9 mouse cellular contexts compared by ENCODE assay signal in the genomic region with DNA sequence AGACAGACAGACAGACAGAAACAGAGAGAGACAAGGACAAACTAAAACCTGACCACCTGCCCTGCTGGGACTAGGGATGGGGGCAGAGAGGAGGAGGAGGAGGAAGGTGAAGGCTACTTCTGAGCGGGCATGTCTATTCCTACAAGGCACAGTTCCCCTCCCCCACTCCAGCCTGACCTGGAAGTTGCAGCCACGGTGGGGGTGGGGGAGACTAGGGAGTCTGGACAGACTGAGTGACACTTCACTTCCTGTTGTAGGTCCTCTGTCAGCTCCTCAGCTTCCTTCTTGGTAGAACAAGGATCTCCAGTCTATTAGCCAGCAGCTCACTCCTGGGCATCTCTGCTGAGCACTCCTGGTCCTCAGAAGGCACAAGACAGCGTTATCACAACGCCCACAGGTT. TPM values are rescaled to one million over a fixed set of nuclear protein-coding genes. Genes with fewer than 3 reads are reported as not detected.
A peak's percentile ranks its signal among the peaks of the same experiment; 100 is the strongest.
DNase-seq lines count a peak whose midpoint lies in the region; ATAC-seq and TF ChIP-seq lines count a peak whose summit lies in the region.
"Had no signal": no experiment of that assay in that cellular context is flagged by ENCODE, and none has a peak within 500 bp of the region (broad histone marks: within the 10 kb centered on the region; RNA-seq: fewer than 3 reads in every experiment).

No protein-coding gene starts in this region.

- WGBS in heart, postnatal 0 days: 27% methylated on average over 4 of the region's 4 CpGs
- WGBS in lung, adult 2 months: 13% methylated on average over 4 of the region's 4 CpGs
- WGBS in forebrain, embryonic 16.5 days: 61% methylated on average over 4 of the region's 4 CpGs

- H3K9me3 ChIP-seq in ES-E14 (ENCODE audit: control insufficient read depth, insufficient read depth, low read depth, low read length): no peaks in the 10 kb centered on the region
- no peaks in the 10 kb centered on the region for H3K9me3 ChIP-seq in heart, postnatal 0 days (replicated peaks; ENCODE audit: control insufficient read depth, low read length)
- no peaks in the 10 kb centered on the region for H3K9me3 ChIP-seq in forebrain, embryonic 16.5 days (ENCODE audit: control insufficient read depth, low read length)

- peaks cover 33% of the 10 kb centered on the region for H3K36me3 ChIP-seq in ES-E14 (ENCODE audit: control insufficient read depth, insufficient read depth, low read length, poor library complexity, severe bottlenecking)
- H3K36me3 ChIP-seq in heart, postnatal 0 days (replicated peaks; ENCODE audit: control insufficient read depth, insufficient read depth, low read length): no peaks in the 10 kb centered on the region; the same call in 1 of the 2 replicates
- no peaks in the 10 kb centered on the region for H3K36me3 ChIP-seq in forebrain, embryonic 16.5 days (ENCODE audit: control insufficient read depth, insufficient read depth)

- no peak for TF ChIP-seq POLR2A in lung, adult 2 months (IDR thresholded peaks at IDR 0.05; ENCODE audit: borderline replicate concordance, extremely low read depth, low read depth, low read length)

- DNase-seq in cerebellum, postnatal 10 days: peak; percentile 51 to 58
- DNase-seq in cerebellum, postnatal 4 days (ENCODE audit: low spot score in 2 of 2): no peak
- no peak for DNase-seq in ES-E14 (ENCODE audit: low read depth, low spot score)
- DNase-seq in heart, postnatal 0 days (ENCODE audit: low spot score): no peak
- no peak for DNase-seq in lung, adult 2 months
- DNase-seq in frontal cortex, postnatal 14 days (ENCODE audit: low spot score in 2 of 2): no peak

- no peak for ATAC-seq in heart, postnatal 0 days (ENCODE audit: insufficient read depth, low read depth)
- no peak for ATAC-seq in forebrain, embryonic 16.5 days
- no peak for ATAC-seq in erythroblast, adult 5-6 weeks (replicated peaks; ENCODE audit: low FRiP score, poor library complexity, severe bottlenecking)

- H3K9ac ChIP-seq in ES-E14 (ENCODE audit: insufficient read depth, low read depth, low read length, poor library complexity, severe bottlenecking): no peak overlapping the region
- H3K9ac ChIP-seq in heart, postnatal 0 days (replicated peaks; ENCODE audit: low read depth, low read length): no peak overlapping the region
- H3K9ac ChIP-seq in forebrain, embryonic 16.5 days (replicated peaks; ENCODE audit: low read depth, low read length): no peak overlapping the region

- H3K27me3 ChIP-seq in heart, postnatal 0 days (ENCODE audit: control insufficient read depth, insufficient read depth, low read length): no peaks in the 10 kb centered on the region
- H3K27me3 ChIP-seq in forebrain, embryonic 16.5 days (replicated peaks; ENCODE audit: control insufficient read depth, insufficient read depth, low read length): no peaks in the 10 kb centered on the region

- 0 out of 2 replicates have a peak overlapping the region, but pooled peaks have one; percentile 1 for H3K27ac ChIP-seq in ES-E14 (ENCODE audit: insufficient read depth, low read depth, low read length, poor library complexity, severe bottlenecking)
- H3K27ac ChIP-seq in heart, postnatal 0 days (ENCODE audit: low read depth): peak overlapping the region; percentile 56; the same call in 1 of the 2 replicates
- no peak overlapping the region for H3K27ac ChIP-seq in forebrain, embryonic 16.5 days (ENCODE audit: low read length)

- H3K4me2 ChIP-seq in heart, postnatal 0 days (ENCODE audit: low read depth, low read length): no peak overlapping the region
- H3K4me2 ChIP-seq in forebrain, embryonic 16.5 days (ENCODE audit: low read length): no peak overlapping the region

- no peak for TF ChIP-seq CTCF in heart, postnatal 0 days (IDR thresholded peaks at IDR 0.05; ENCODE audit: low read depth)
- no peak for TF ChIP-seq CTCF in lung, adult 2 months (IDR thresholded peaks at IDR 0.05; ENCODE audit: insufficient read depth, low read length)

- no peak overlapping the region for H3K4me3 ChIP-seq in ES-E14 (ENCODE audit: insufficient read depth in 1 of 2, low read depth in 1 of 2, low read length in 2 of 2, poor library complexity in 1 of 2, severe bottlenecking in 1 of 2)
- no peak overlapping the region for H3K4me3 ChIP-seq in heart, postnatal 0 days (ENCODE audit: low read depth, low read length)
- H3K4me3 ChIP-seq in lung, adult 2 months (replicated peaks; ENCODE audit: extremely low read depth, low read depth, low read length): peak overlapping the region; percentile 6
- no peak overlapping the region for H3K4me3 ChIP-seq in forebrain, embryonic 16.5 days (replicated peaks; ENCODE audit: low read length)

- peaks cover 16 to 62% of the 10 kb centered on the region in 2 experiments; a peak in 3 of 4 replicates for H3K4me1 ChIP-seq in ES-E14 (ENCODE audit: control insufficient read depth in 2 of 2, insufficient read depth in 2 of 2, low read length in 2 of 2, poor library complexity in 1 of 2)
- peaks cover 64% of the 10 kb centered on the region for H3K4me1 ChIP-seq in heart, postnatal 0 days (ENCODE audit: control insufficient read depth, insufficient read depth)
- H3K4me1 ChIP-seq in lung, adult 2 months (ENCODE audit: control insufficient read depth, insufficient read depth, low read length): peaks cover 59% of the 10 kb centered on the region
- no peaks in the 10 kb centered on the region for H3K4me1 ChIP-seq in forebrain, embryonic 16.5 days (replicated peaks; ENCODE audit: control insufficient read depth, insufficient read depth, low read length)

- no peak for TF ChIP-seq EP300 in heart, postnatal 0 days (IDR thresholded peaks at IDR 0.05; ENCODE audit: low read depth)

- in situ Hi-C loops in ES-E14 (cut with MboI; ENCODE audit: low sequenced_read_pairs in 2 of 2, unreplicated experiment in 2 of 2): no loop called here

TF ChIP-seq in ES-E14, 5 proteins besides CTCF, POLR2A, EP300 and RAD21:
- no peak for TF ChIP-seq ZC3H11A (IDR thresholded peaks at IDR 0.05; ENCODE audit: borderline replicate concordance, low read depth, low read length)
- TF ChIP-seq CHD2 (IDR thresholded peaks at IDR 0.05; ENCODE audit: low read depth, low read length): no peak
- TF ChIP-seq HCFC1 (IDR thresholded peaks at IDR 0.05; ENCODE audit: borderline replicate concordance, insufficient read depth, low read length): no peak
- no peak for TF ChIP-seq ZNF384 (IDR thresholded peaks at IDR 0.05; ENCODE audit: low read depth, low read length)
- TF ChIP-seq MAFK (IDR thresholded peaks at IDR 0.05; ENCODE audit: insufficient read depth, low read depth, low read length): no peak

RNA-seq across cellular contexts. Expression of a gene that starts 9.3 kb away (rescaled TPM):
- 102 and 216 TPM in 2 replicates for total RNA-seq in ES-E14 (2012; rRNA removed)
- total RNA-seq in heart, postnatal 0 days (2014; rRNA removed; ENCODE audit: low replicate concordance): 27.7 and 66.8 TPM in 2 replicates
- polyA plus RNA-seq in heart, postnatal 0 days (2015; fragmentation: Nextera tagmentation; extraction: Ambion mirVana): 13.8 and 17.9 TPM in 2 replicates
- 69.1 and 76.2 TPM in 2 replicates for polyA plus RNA-seq in lung, adult 2 months (2012; rRNA removed)
- polyA plus RNA-seq in forebrain, embryonic 16.5 days (2015; fragmentation: Nextera tagmentation; extraction: Ambion mirVana): 17.1 and 18.0 TPM in 2 replicates
- not detected in 2 replicates for total RNA-seq in erythroblast, adult 5-6 weeks (2015; ENCODE audit: low replicate concordance)
- total RNA-seq in erythroblast, adult 5-6 weeks (2017; ENCODE audit: low replicate concordance): not detected in 2 replicates

RNA-seq across cellular contexts. Expression of a gene that starts 43.7 kb away (rescaled TPM):
- total RNA-seq in ES-E14 (2012; rRNA removed): 164 and 277 TPM in 2 replicates
- 0.12 TPM in 1 of 2 replicates, not detected in the other for total RNA-seq in heart, postnatal 0 days (2014; rRNA removed; ENCODE audit: low replicate concordance)
- polyA plus RNA-seq in heart, postnatal 0 days (2015; fragmentation: Nextera tagmentation; extraction: Ambion mirVana): 0.23 and 0.45 TPM in 2 replicates
- polyA plus RNA-seq in lung, adult 2 months (2012; rRNA removed): 0.15 and 0.24 TPM in 2 replicates
- polyA plus RNA-seq in forebrain, embryonic 16.5 days (2015; fragmentation: Nextera tagmentation; extraction: Ambion mirVana): 0.10 and 0.15 TPM in 2 replicates
- total RNA-seq in erythroblast, adult 5-6 weeks (2015; ENCODE audit: low replicate concordance): not detected in 2 replicates
- not detected in 2 replicates for total RNA-seq in erythroblast, adult 5-6 weeks (2017; ENCODE audit: low replicate concordance)
- polyA plus RNA-seq: C2C12 had no signal

Comparison
In these comparisons a context has a peak if more than half of its experiments do, and no peak if none do; other contexts are left out.
1. DNase-seq: peak in cerebellum, postnatal 10 days (2 of 2); none in cerebellum, postnatal 4 days (0 of 2), ES-E14 (single experiment), heart, postnatal 0 days (single experiment), lung, adult 2 months (single experiment) and frontal cortex, postnatal 14 days (0 of 2).
2. RNA of a gene that starts 9.3 kb away (total RNA-seq): 102 to 216 TPM in ES-E14 and 27.7 to 66.8 TPM in heart, postnatal 0 days; not detected in erythroblast, adult 5-6 weeks; every median in the first group is over 10 times any median in the second.
3. RNA of a gene that starts 43.7 kb away (total RNA-seq): 164 to 277 TPM in ES-E14; 0.12 TPM in heart, postnatal 0 days and not detected in erythroblast, adult 5-6 weeks; every median in the first group is over 100 times any median in the second.